Mouse (Mus musculus) myocyte (in vitro differentiated cells): ENCODE data around the gene Inf2.

Experiments used
- CEBPB ChIP-seq: IDR thresholded peaks from 2 replicates; pipeline ENCODE4 v1.6.1; 2011; ENCODE audit warnings: mild to moderate bottlenecking, moderate library complexity; ENCODE audit not compliant: poor library complexity, insufficient read depth, severe bottlenecking
- E2F4 ChIP-seq: IDR thresholded peaks from one replicate; pipeline ENCODE4 v1.6.1; 2011; ENCODE audit warnings: mild to moderate bottlenecking, control low read depth, moderate library complexity; ENCODE audit not compliant: insufficient read depth
- MAX ChIP-seq: IDR thresholded peaks from one replicate; pipeline ENCODE4 v1.6.1; 2011; ENCODE audit warnings: low read depth, mild to moderate bottlenecking, control low read depth
- MYOD1 ChIP-seq, 3 experiments: IDR thresholded peaks; one replicate each; pipeline ENCODE4 v1.6.1; 2011; ENCODE audit warnings: control low read depth in 2 of 3, low read depth in 2 of 3, mild to moderate bottlenecking in 2 of 3, moderate library complexity in 1 of 3; ENCODE audit not compliant: insufficient read length in 2 of 3, control insufficient read depth in 1 of 3
- MYOG ChIP-seq, 3 experiments: IDR thresholded peaks; one replicate each; pipeline ENCODE4 v1.6.1; 2011; ENCODE audit warnings: control low read depth in 2 of 3, low read depth in 2 of 3, mild to moderate bottlenecking in 2 of 3; ENCODE audit not compliant: insufficient read length in 2 of 3, control insufficient read depth in 1 of 3, insufficient read depth in 1 of 3
- POLR2A ChIP-seq: IDR thresholded peaks from one replicate; pipeline ENCODE4 v1.6.1; 2011; ENCODE audit warnings: low read depth, mild to moderate bottlenecking, control low read depth, moderate library complexity; ENCODE audit not compliant: insufficient read length
- POLR2AphosphoS2 ChIP-seq: IDR thresholded peaks from one replicate; pipeline ENCODE4 v1.6.1; 2011; ENCODE audit warnings: low read depth, control low read depth; ENCODE audit not compliant: insufficient read length
- REST ChIP-seq: IDR thresholded peaks from one replicate; pipeline ENCODE4 v1.6.1; 2011; ENCODE audit warnings: mild to moderate bottlenecking, control low read depth, moderate library complexity; ENCODE audit not compliant: insufficient read depth, insufficient read length
- SRF ChIP-seq: IDR thresholded peaks from one replicate; pipeline ENCODE4 v1.6.1; 2011; ENCODE audit warnings: low read depth; ENCODE audit not compliant: control insufficient read depth, insufficient read length
- TCF12 ChIP-seq: IDR thresholded peaks from one replicate; pipeline ENCODE4 v1.6.1; 2011; ENCODE audit warnings: mild to moderate bottlenecking, control low read depth; ENCODE audit not compliant: poor library complexity, insufficient read depth, severe bottlenecking
- TCF3 ChIP-seq: IDR thresholded peaks from one replicate; pipeline ENCODE4 v1.6.1; 2011; ENCODE audit warnings: low read depth, control low read depth; ENCODE audit not compliant: insufficient read length
- USF1 ChIP-seq: IDR thresholded peaks from one replicate; pipeline ENCODE4 v1.6.1; 2011; ENCODE audit warnings: low read depth, mild to moderate bottlenecking, control low read depth, moderate library complexity

- TF ChIP-seq USF1 (no peak), POLR2A (no peak), E2F4 (no peak), MYOG (IDR thresholded peaks at IDR 0.05; ENCODE audit: control insufficient read depth in 1 of 3, insufficient read depth in 1 of 3, insufficient read length in 2 of 3, low read depth in 2 of 3) (no peak), POLR2AphosphoS2 (no peak), MYOD1 (IDR thresholded peaks at IDR 0.05; ENCODE audit: control insufficient read depth in 1 of 3, insufficient read length in 2 of 3, low read depth in 2 of 3) (no peak), TCF12 (no peak), TCF3 (no peak), CEBPB (no peak), MAX (no peak), REST (no peak), SRF (no peak)
Observed at GRCm38 (mm10) chr12:112542920-112543300, 45.7 kb upstream of the Inf2 start.
